Mouse (Mus musculus): ENCODE results near the gene Ankrd13d. TPM values are rescaled to one million over a fixed set of nuclear protein-coding genes. Genes with fewer than 3 reads are reported as not detected.

The Ankrd13d gene
- polyA plus RNA-seq, 1 experiment from 2014 or later, result 0.74 TPM

GRCm38 (mm10) chr19:4220957-4221743, 61.8 kb downstream of the Ankrd13d start:
- Histone ChIP-seq H3K4me2 (no peak overlapping the region), H3K4me3 (replicated peaks) (no peak overlapping the region), H3K36me3 (no peaks in the 10 kb centered on the region), H3K27ac (peak overlapping the region; percentile 45), H3K27me3 (peaks cover 74% of the 10 kb centered on the region), H3K9me3 (replicated peaks) (no peaks in the 10 kb centered on the region), H3K9ac (no peak overlapping the region), H3K4me1 (replicated peaks) (peaks cover 60% of the 10 kb centered on the region)
- ATAC-seq (ENCODE audit: low read depth) (no peak), DNase-seq (no peak)
- WGBS (ENCODE audit: insufficient replicate concordance), result 30% methylated on average over 14 of the region's 14 CpGs

GRCm38 (mm10) chr19:4220416-4220815, 62.5 kb downstream of the Ankrd13d start:
- Histone ChIP-seq H3K4me3 (replicated peaks) (no peak overlapping the region), H3K4me1 (replicated peaks) (peaks cover 61% of the 10 kb centered on the region), H3K36me3 (no peaks in the 10 kb centered on the region), H3K27me3 (peaks cover 81% of the 10 kb centered on the region), H3K9me3 (replicated peaks) (no peaks in the 10 kb centered on the region), H3K4me2 (no peak overlapping the region), H3K27ac (peak overlapping the region; percentile 45), H3K9ac (no peak overlapping the region)
- DNase-seq, result no peak
- WGBS (ENCODE audit: insufficient replicate concordance), result 37% methylated on average over 4 of the region's 4 CpGs
- 0 out of 2 replicates have a peak, but pooled peaks have one; percentile 14 for ATAC-seq (ENCODE audit: low read depth)

Small RNA genes lying within 50 kb of the gene (microRNA-seq; reads per million reads assigned to microRNA genes)
- gene Mir6985, result not detected

Other genes with a start within 250 kb of the Ankrd13d start
- 629 and 652 TPM in 2 replicates for gene Gstp1, start 245.2 kb downstream of the Ankrd13d start, polyA plus RNA-seq (2015; fragmentation: Nextera tagmentation; extraction: Ambion mirVana)
- gene Gstp2, start 237.1 kb downstream of the Ankrd13d start, polyA plus RNA-seq (2015; fragmentation: Nextera tagmentation; extraction: Ambion mirVana), result 7.7 and 11.2 TPM in 2 replicates
- gene Gstp3, start 223.6 kb downstream of the Ankrd13d start, polyA plus RNA-seq (2015; fragmentation: Nextera tagmentation; extraction: Ambion mirVana), result 28.0 and 28.3 TPM in 2 replicates
- 0.43 and 0.67 TPM in 2 replicates for gene Cabp2, start 201.6 kb downstream of the Ankrd13d start, polyA plus RNA-seq (2015; fragmentation: Nextera tagmentation; extraction: Ambion mirVana)
- 94.3 and 94.7 TPM in 2 replicates for gene Cdk2ap2, start 186.0 kb downstream of the Ankrd13d start, polyA plus RNA-seq (2015; fragmentation: Nextera tagmentation; extraction: Ambion mirVana)
- gene Pitpnm1, start 183.1 kb downstream of the Ankrd13d start, polyA plus RNA-seq (2015; fragmentation: Nextera tagmentation; extraction: Ambion mirVana), result 2.8 and 3.1 TPM in 2 replicates
- 37.7 and 38.9 TPM in 2 replicates for gene Aip, start 157.3 kb downstream of the Ankrd13d start, polyA plus RNA-seq (2015; fragmentation: Nextera tagmentation; extraction: Ambion mirVana)
- gene Gpr152, start 143.3 kb downstream of the Ankrd13d start, polyA plus RNA-seq (2015; fragmentation: Nextera tagmentation; extraction: Ambion mirVana), result 0.02 TPM in 1 of 2 replicates, not detected in the other
- gene Cabp4, start 139.1 kb downstream of the Ankrd13d start, polyA plus RNA-seq (2015; fragmentation: Nextera tagmentation; extraction: Ambion mirVana), result 0.07 and 0.13 TPM in 2 replicates
- gene Coro1b, start 134.5 kb downstream of the Ankrd13d start, polyA plus RNA-seq (2015; fragmentation: Nextera tagmentation; extraction: Ambion mirVana), result 70.7 and 72.6 TPM in 2 replicates
- gene Ptprcap, start 129.5 kb downstream of the Ankrd13d start, polyA plus RNA-seq (2015; fragmentation: Nextera tagmentation; extraction: Ambion mirVana), result 18.8 and 21.3 TPM in 2 replicates
- gene Rps6kb2, start 119.8 kb downstream of the Ankrd13d start, polyA plus RNA-seq (2015; fragmentation: Nextera tagmentation; extraction: Ambion mirVana), result 30.0 and 34.2 TPM in 2 replicates
- 0.38 and 0.43 TPM in 2 replicates for gene Carns1, start 107.7 kb downstream of the Ankrd13d start, polyA plus RNA-seq (2015; fragmentation: Nextera tagmentation; extraction: Ambion mirVana)
- 3.7 TPM in 2 replicates for gene Tbc1d10c, start 91.9 kb downstream of the Ankrd13d start, polyA plus RNA-seq (2015; fragmentation: Nextera tagmentation; extraction: Ambion mirVana)
- gene Ppp1ca, start 91.1 kb downstream of the Ankrd13d start, polyA plus RNA-seq (2015; fragmentation: Nextera tagmentation; extraction: Ambion mirVana), result 517 and 527 TPM in 2 replicates
- gene Rad9a, start 81.5 kb downstream of the Ankrd13d start, polyA plus RNA-seq (2015; fragmentation: Nextera tagmentation; extraction: Ambion mirVana), result 17.4 and 20.7 TPM in 2 replicates
- 0.35 and 0.46 TPM in 2 replicates for gene Clcf1, start 68.9 kb downstream of the Ankrd13d start, polyA plus RNA-seq (2015; fragmentation: Nextera tagmentation; extraction: Ambion mirVana)
- not detected in 2 replicates for gene AC109138.7, start 68.8 kb downstream of the Ankrd13d start, polyA plus RNA-seq (2015; fragmentation: Nextera tagmentation; extraction: Ambion mirVana)
- 8.3 and 12.3 TPM in 2 replicates for gene Pold4, start 51.2 kb downstream of the Ankrd13d start, polyA plus RNA-seq (2015; fragmentation: Nextera tagmentation; extraction: Ambion mirVana)
- gene Ssh3, start 14.0 kb downstream of the Ankrd13d start, polyA plus RNA-seq (2015; fragmentation: Nextera tagmentation; extraction: Ambion mirVana), result 1.3 and 1.7 TPM in 2 replicates
- 10.1 and 10.3 TPM in 2 replicates for gene Grk2, start 23.1 kb upstream of the Ankrd13d start, polyA plus RNA-seq (2015; fragmentation: Nextera tagmentation; extraction: Ambion mirVana)
- 10.9 and 15.4 TPM in 2 replicates for gene Kdm2a, start 115.1 kb upstream of the Ankrd13d start, polyA plus RNA-seq (2015; fragmentation: Nextera tagmentation; extraction: Ambion mirVana)
- 6.5 and 6.7 TPM in 2 replicates for gene Rhod, start 156.3 kb upstream of the Ankrd13d start, polyA plus RNA-seq (2015; fragmentation: Nextera tagmentation; extraction: Ambion mirVana)
- gene Syt12, start 194.3 kb upstream of the Ankrd13d start, polyA plus RNA-seq (2015; fragmentation: Nextera tagmentation; extraction: Ambion mirVana), result 0.17 and 0.22 TPM in 2 replicates
- not detected in 2 replicates for gene 2010003K11Rik, start 215.4 kb upstream of the Ankrd13d start, polyA plus RNA-seq (2015; fragmentation: Nextera tagmentation; extraction: Ambion mirVana)
- gene Pcx, start 227.3 kb upstream of the Ankrd13d start, polyA plus RNA-seq (2015; fragmentation: Nextera tagmentation; extraction: Ambion mirVana), result 31.4 and 35.1 TPM in 2 replicates